Mouse (Mus musculus): ENCODE measurements around the gene Tab3.

- TF ChIP-seq POLR2A (IDR thresholded peaks at IDR 0.05; ENCODE audit: borderline replicate concordance, insufficient read depth, low read length), result no peak
- no peak for TF ChIP-seq CTCF (IDR thresholded peaks at IDR 0.05; ENCODE audit: borderline replicate concordance, insufficient read depth, low read depth, low read length)
Measured at GRCm38 (mm10) chrX:85576310-85576709, 2.5 kb downstream of the Tab3 start.
